Mouse (Mus musculus): ENCODE results near the gene Ranbp9.
"Not testable (repeated sequence)": the region's sequence is repeated elsewhere in the genome, so short reads cannot be mapped to it uniquely, and the experiment has no call there.

Ranbp9 gene

DNA sequence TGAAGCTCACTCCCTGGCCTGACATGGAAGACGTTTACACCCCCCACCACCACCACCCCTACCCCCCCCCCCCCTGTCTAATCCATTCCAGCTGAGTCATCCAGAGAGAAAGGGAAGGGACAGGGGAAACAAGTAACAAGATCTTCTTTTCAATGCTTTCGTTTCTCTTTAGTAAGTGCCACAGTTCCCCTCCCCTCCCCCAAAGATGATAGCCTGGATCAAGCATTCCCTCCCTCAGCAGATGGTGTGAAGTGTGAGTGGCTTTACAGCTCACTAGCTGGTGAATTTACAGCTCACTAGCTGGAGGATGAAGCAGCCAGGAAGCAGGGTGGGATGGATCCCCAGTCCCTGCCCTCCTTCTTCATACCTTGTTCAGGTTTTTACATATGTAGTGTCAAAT lies 15.6 kb upstream of the Ranbp9 start:
- DNase-seq (ENCODE audit: low read depth) = no peak

DNA sequence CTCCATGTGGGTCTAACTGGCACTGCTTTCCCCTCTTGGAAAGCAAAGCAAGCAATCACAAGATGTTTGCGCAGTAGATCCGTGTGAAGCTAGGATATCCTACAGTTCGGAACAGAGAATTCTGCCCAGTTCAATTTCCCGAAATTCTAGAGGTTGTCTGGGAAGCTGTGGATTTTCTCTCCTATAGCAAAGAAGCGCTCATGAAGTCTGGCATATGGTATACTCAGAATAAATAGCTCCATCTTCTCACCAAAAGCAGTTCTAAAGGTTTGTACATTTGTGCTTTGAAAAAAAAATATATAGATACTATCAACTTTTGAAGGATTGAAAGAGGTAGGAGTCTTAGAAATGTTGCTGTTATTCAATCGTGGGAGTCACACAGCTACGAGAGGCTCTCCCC lies 14.6 kb upstream of the Ranbp9 start:
- no peak for DNase-seq (ENCODE audit: low read depth)

DNA sequence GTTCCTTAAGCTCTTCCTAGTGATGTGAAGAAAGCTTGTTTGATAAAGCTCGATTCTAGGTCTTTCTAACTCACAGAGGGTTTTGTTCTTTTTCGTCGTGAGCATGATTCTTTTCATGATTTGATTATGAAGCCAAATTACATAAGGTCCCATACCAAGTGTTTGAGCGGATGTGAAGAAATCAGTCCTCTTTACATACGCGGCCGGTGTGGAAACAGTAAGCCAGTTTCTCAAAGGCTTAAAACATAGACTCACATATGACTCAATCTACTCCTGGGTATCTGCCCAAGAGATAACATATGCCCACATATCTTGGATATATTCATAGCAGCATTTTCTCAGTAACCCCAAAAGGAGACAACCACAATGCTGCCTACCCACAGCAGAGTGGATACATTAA lies 12.6 kb upstream of the Ranbp9 start:
- no peak for DNase-seq (ENCODE audit: low read depth)

DNA sequence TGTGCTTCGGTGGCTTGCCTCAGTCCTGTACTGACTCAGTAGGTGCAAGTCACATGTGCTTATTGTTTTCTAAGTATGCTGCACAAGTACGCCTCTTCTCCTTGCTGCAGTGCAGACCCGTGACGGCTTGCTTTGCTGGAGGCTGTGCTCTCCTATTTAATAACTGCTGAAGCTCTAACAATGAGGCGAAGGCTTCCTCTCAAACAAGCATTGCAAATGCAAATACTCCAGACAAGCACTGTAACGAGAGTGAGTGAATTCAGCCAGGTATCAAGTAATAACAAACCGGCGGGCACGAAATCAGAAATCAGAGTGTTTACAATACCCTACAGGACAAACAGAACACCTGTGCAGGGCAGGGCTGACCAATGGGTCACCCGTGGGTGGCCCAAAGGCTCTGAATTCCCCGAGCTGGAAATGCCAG lies 12.0 kb upstream of the Ranbp9 start:
- DNase-seq (ENCODE audit: low read depth) = no peak

DNA sequence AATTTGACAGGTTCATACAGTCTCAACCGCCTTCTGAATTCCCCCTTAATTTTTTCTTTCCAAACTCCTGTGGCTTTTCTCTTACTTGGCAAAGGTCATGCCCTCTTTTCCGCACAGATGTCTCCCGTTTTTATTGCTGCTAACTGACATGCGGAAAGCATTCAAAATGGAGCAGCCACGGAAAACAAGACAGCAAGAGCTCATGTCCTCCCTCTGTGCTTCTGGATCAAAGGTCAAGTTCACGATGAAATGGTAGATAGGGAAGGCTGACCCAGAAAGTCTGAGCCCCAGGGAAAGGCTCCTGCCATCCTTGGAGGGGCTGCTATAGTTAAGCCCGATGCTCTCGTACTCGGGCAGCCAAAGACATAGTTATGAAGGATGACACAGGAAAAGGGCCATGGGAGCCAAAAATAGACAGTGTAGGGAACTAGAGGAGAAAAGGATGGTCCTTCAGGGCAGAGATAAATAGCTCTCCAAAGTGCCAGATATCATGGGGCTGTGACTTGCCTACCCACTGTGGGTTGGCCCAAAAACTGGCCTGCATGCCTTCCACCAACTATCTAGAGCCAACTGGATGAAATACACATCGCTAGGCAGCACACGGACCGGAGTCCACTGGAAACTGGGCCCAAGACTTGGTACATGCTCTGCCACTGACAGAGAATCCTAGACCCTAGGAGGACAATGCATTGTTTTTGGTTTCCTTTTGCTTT lies 5.6 kb upstream of the Ranbp9 start:
- no peak for DNase-seq (ENCODE audit: low read depth)

DNA sequence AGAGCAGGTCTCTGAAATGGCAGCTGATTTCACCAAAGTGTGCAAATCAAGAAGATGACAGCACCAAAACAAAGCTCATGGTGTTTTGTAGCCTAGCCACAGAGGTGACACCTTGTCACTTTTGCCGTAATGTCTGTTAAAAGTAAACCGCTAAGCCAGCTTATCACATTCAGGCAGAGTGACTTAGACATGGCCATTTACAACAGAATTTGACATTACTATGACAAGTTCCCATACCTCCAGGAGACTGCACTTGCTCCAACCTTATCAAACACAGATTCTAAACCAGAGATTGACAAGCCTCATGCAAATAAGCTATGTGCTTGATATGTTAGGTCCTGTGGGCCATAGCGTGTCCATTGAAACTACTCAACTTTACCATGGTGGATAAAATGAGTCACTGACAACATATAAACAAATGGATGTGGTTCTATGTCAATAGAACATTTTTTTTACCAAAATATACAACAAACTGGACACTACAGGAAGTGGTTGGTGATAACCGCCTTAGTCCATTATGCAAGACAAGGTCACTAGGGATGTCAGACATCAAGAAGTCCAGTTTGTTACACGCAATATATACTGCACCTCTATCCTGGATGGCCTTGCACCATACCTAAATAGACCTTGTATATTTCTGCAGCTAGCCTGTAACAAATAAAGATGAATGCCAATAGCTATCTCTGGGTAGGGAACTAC lies 4.3 kb upstream of the Ranbp9 start:
- DNase-seq (ENCODE audit: low read depth) = no peak

DNA sequence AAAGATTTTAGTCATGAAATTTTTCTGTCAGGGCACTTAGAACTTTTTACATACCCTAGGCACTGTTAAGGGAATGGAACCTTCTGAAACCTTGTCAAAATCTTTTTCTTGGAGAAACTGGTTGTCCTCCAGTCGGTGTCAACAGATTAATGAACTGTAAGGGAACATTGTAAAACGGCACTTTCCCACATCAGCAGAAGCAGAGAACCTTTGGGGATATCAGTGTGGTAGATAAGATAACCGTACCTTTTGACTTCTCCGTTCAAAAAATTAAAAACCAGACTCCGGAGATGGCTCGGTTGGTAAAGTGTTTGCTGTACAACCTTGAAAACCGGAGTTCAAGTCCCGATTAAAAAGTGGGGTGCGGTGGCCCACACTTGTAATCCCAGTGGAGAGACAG lies 1.7 kb upstream of the Ranbp9 start:
- no peak for DNase-seq (ENCODE audit: low read depth)

DNA sequence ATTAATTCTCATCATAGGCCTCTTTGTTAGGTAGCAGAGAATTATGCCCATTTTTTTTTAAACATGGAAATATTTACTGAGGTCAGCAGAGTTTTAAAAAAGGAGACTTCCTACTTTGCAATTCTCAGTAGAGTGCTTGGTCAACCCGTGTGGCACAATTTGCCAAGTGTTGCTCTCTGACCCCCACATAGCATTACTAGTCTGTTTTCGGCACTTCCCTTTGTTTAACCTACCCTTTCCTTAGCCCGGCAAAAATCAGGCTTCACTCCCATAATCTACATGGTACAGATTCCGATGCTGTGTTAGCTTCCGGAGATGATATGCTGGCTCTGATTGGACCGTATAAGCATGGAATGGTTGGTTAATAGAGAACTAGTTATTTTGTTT lies 770 bp upstream of the Ranbp9 start:
- DNase-seq (ENCODE audit: low read depth) = no peak

DNA sequence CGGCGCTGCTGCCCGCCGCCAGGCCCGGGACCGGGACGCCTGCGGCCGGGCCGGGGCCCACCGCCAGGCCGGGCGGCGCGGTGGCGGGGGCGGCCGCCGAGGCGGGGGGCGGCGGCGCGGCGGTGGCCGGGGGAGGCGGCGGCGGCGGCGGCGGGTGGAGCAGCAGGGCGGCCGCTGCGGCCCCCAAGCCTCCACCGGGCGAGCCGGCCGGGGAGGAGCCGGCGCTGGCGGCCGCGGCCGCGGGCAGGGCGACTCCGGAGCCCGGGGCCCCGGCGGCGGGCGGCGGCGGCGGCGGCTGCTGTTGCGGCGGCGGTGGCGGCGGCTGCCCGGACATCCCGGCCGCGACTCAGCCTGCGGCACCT lies 506 bp downstream of the Ranbp9 start:
- DNase-seq (ENCODE audit: low read depth) = no peak

DNA sequence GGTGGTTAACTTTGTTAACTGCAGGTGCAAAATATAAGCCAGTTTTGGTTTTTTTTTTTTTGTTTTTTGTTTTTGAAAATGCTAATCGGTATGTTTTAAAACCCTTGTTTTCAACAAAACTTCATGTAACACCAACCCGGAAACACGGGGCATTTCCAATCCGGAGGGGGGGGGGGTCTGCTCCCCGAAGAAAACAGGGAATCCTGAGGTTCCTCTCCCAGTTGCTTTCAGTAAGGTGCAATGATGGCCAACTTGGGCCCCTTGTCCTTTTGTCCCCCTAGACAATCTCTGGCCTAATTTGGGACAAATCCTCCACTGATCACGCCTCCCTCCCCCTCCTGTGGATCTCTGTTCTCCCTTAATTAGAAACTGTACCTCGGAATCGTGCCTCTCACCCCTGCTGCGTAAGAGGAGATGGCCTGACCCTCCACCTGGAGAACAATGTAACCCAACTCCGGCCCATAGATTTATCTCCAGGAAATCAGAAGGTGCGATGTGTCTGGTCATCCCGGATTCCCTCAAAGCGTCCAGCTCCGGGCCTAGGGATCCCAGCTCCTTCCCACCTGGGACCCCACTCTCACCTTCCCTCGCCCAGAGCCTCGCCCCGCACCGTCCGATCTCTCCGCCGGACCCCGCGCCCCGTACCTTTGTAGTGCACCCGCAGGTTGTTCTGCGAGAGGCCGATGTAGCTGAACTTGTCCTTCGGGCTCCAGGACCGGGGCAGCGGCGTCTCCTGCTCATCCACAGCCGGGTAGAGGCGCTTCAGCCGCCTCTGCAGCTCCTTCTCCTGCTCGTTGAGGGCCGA lies 1.1 kb downstream of the Ranbp9 start:
- DNase-seq (ENCODE audit: low read depth) = peak; percentile 44

DNA sequence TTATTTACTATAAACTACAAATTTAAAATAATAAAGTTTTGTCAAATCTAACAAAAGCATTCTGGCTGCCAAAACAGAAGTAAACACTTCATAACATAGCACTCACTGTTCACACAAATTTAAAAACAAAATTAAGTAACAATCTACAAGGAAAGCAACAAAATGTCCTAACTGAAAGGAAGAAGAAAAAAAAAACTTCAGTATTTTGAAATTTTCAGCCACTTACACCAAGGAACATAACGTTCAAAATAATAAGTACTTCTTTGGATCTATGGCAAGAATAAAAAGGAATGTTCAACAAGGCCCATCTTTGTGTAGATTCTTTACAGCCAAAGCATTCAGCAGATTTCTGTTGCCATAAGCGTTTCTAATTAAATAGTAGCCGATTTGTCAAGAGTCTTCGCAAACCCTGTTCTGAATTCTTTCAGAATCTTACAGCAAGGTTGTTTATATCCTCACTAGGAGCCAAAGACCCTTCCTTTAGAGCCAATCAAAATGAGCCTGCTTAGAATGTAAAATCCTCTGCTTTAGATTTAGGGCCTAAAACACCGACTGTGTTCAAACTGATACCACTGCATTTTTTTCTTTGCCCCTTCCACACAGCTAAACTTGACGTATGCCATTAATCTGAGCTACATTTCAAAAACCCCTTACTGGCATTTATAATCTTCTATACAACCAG lies 1.9 kb downstream of the Ranbp9 start:
- DNase-seq (ENCODE audit: low read depth) = peak; percentile 28

DNA sequence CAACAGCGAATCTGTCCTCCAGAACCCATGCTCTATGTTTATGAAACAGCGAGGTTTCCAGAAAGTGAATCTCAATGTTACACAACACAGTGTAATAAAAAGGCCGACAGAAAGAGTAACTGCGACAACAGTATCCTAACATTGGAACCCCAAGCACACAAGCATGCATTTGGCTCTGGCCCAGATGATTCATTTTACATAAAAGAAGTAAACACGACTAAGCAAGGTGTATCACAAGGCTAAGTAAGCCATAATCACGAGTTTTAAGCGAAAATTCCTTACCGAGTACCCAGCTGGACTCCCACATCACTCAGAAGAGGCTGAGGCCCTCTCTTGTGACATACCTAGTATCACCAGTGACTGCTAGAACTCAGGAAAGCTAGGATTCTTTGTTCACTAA lies 2.5 kb downstream of the Ranbp9 start:
- DNase-seq (ENCODE audit: low read depth) = peak; percentile 27

DNA sequence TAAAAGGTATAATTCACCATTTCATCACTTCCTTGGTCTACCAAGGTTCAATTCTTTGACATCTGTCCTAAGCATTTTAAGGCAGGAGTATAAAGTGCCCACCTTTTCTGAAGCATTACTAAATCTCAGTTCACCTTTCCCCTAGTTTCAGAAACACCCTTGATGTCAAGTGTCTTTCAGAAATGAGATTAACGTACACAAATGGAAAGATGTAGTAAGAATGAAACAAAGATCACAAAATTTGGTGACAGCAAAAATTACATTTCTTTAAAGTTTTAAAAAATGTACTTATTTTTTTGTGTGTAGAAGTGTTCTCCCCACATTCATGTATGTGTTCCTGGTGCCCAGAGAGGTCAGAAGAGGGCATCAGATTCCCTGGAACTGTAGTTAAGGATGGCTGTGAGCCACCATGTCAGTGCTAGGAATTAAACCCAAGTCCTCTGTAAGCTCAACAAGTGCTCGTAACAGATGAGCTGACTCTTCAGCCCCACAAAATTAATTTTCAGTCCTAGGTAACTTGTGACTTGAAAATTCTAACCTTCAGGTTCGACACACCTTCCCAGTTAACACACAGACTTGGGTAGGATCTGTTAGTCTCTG lies 3.9 kb downstream of the Ranbp9 start:
- no peak for DNase-seq (ENCODE audit: low read depth)

DNA sequence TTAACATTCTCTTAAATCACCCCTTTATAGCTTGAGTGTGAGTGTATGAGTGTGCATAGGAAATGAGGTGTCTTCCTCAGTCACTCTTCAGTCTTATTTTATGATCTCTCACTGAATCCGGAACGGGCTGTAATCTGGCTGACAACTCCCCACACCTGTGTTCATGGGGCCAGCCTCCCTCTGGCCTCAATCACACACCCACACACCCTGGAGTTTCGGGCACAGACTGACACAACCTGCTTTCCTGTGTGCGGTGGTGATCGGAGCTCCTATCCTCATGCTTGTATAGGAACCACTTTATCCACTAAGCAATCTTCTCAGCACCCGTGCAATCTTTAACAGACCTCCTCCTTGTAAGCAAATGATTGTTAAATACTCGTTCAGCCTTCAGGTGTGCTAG lies 4.9 kb downstream of the Ranbp9 start:
- peak; percentile 32 for DNase-seq (ENCODE audit: low read depth)

DNA sequence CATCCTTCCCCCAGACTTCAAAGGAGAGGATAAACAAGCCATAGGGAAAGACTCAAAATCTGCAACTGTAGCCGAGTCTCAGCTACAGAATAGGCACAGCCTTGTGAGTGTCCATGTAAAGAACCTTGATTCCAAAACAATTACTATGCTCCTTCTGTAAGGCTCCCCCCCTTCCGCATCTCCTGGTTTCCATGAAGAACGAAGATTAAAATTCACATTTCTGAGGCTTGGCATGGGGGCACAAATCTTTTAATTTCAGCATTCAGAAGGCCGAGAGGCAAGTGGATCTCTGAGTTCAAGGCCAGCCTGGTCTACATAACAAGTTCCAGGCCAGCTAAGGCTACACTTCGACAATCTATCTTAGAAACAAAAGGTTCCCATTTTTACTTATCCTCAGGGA lies 6.4 kb downstream of the Ranbp9 start:
- no peak for DNase-seq (ENCODE audit: low read depth)

DNA sequence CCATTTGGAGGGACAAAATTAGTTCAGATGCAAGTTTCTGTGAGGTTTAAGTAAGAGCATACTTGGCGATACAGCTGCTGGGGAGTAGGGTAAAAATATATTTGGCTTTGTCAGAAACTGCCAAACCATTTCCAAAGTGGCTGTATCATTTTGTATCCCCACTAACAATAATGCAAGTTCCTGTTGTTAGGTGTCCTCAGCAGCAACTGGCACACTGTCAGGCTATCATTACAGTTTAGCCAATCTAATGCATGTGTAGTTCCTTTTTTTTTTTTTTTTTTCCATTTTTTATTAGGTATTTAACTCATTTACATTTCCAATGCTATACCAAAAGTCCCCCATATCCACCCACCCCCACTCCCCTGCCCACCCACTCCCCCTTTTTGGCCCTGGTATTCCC lies 9.2 kb downstream of the Ranbp9 start:
- DNase-seq (ENCODE audit: low read depth) = not testable (repeated sequence)

DNA sequence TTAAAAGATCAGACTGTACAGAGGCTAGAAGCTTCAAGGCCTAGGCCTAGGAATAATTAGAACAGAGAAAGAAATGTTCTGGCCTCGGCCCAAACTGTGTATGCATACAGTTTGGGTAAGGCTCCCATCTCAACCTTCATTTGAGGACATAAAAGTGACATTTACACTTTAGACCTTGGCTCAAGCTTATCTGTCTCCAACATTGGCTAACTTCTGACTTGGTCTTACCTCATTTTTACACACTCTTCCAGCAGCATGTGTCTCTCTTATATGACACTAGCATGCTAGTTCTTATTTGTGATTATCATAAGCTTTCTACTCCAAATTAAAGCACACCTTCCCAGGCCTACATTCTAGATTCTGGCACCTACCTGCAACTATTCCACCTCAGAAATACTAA lies 11.5 kb downstream of the Ranbp9 start:
- DNase-seq (ENCODE audit: low read depth) = no peak

DNA sequence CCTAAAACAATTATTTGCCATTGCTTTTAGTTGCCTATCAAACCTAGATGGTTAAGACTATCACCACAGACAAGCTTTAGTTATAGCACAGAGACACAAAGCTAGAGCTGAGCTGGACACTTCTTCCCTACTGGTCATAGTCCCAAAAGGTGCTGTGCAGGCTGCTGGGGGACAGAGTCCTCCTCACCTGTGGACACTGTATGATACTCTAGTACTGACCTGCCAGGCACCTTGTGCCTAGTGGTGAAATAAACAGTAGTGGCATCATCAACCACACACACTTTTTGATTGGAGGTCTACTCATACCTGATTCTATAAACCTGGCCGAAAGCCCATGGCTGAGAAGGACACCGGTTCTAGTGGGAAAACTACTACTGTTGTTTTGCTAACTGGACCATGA lies 16.5 kb downstream of the Ranbp9 start:
- no peak for DNase-seq (ENCODE audit: low read depth)

DNA sequence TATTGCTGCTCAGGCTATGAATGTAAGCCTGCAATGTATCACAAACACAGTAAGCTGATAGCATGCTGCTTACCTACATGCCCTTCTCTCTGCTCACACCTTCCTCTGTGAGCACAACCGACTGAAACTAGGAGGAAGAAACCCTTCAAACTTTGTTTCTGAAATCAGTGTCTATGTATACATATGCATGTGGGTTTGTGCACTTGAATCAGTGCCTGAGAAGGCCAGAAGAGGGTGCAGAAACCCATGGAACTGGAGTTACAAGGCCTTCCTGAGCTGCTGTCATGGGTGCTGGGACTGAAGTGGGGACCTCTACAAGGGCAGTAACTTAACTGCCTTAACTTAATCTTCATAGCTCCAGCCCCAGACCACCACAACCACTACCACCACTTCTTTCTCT lies 23.9 kb downstream of the Ranbp9 start:
- peak; percentile 51 for DNase-seq (ENCODE audit: low read depth)

DNA sequence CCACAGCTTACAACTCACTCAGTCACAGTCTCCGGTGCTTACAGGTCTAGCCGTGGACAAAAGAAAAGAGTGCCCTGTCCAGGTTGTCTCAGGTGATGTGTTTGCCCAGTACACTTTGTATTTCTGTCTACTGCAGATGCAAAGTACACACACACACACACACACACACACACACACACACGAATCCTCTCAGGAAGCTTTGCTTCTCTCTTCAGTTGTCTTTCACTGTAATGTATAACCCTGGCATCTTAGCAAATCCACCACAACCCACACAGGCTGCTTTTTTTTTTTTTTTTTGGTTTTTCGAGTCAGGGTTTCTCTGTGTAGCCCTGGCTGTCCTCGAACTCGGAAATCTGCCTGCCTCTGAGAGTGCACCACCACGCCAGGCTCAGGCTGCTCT lies 26.7 kb downstream of the Ranbp9 start:
- DNase-seq (ENCODE audit: low read depth) = no peak

DNA sequence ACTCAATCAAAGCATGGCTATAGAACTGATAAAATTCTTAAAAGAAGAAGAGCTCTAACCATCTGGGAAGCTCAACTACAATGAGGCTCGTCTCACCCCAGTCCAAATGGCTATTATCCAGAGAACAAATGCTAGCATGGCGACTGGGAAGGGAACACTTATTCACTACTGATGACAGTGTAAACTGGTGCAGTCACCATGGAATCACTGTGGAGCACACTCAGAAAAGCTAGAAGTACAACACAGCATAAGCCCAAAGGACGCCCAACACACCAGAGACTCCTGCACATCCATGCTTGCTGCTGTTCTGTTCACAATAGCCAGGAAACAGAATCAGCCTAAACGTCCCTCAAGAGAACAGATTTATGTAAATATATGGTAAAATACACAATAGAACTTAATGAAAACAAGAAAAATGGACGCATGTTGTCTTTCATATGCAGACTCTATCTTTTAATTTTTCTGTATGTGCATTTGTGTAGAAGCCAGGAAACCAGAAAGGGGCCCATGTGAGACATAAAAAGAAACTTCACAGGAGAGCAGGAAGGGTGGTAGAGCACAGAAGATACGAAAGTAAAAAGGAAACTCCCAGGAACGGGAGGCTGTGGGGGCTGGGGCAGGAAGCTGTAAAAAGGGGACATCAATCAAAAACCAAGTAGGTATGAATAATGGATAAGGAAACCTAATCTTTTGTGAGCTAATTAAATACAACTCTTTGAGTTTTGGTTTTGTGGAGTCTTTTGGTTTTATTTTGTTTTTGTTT lies 28.1 kb downstream of the Ranbp9 start:
- peak; percentile 78 for DNase-seq (ENCODE audit: low read depth)
